Mouse (Mus musculus): ENCODE measurements around the gene Alkbh2. TPM values are rescaled to one million over a fixed set of nuclear protein-coding genes. Genes with fewer than 3 reads are reported as not detected.

Gene Alkbh2
- polyA plus RNA-seq, 1 experiment from 2014 or later: 7.8 TPM

DNA sequence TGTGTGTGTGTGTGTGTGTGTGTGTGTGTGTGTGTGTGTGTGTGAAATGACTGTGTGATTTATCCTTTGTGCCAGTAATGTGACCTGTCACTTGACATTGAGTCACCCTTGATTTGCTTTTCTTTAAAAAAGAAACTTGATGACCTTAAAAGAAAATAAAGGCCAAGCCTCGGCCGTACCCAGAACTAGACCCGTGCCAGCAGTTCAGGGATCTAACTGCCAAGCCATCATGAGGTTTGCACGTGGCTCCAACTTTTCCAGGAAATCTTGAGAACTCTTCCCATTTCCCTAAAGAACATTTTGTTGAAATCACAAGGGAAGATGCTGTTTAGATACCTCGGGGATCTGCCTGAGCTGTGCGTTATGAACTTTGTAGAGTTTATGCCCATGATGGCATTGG lies 33.4 kb upstream of the Alkbh2 start:
- no peak overlapping the region for H3K9ac ChIP-seq (replicated peaks)
- H3K9me3 ChIP-seq (replicated peaks): no peaks in the 10 kb centered on the region
- H3K27ac ChIP-seq (replicated peaks): no peak overlapping the region
- H3K4me2 ChIP-seq: no peak overlapping the region
- no peaks in the 10 kb centered on the region for H3K36me3 ChIP-seq
- H3K4me3 ChIP-seq (replicated peaks): no peak overlapping the region
- H3K27me3 ChIP-seq (replicated peaks): no peaks in the 10 kb centered on the region
- WGBS: 83% methylated on average over 6 of the region's 6 CpGs
- ATAC-seq (ENCODE audit: low FRiP score): no peak
- H3K4me1 ChIP-seq: no peaks in the 10 kb centered on the region

GRCm38 (mm10) chr5:114157236-114157635 lies 29.2 kb upstream of the Alkbh2 start:
- Histone ChIP-seq H3K27ac (replicated peaks) (no peak overlapping the region), H3K27me3 (replicated peaks) (no peaks in the 10 kb centered on the region), H3K4me3 (replicated peaks) (no peak overlapping the region), H3K4me1 (0 out of 2 replicates have a peak, but pooled peaks cover 3% of the 10 kb centered on the region), H3K36me3 (no peaks in the 10 kb centered on the region), H3K9ac (replicated peaks) (no peak overlapping the region), H3K4me2 (no peak overlapping the region), H3K9me3 (replicated peaks) (no peaks in the 10 kb centered on the region)
- ATAC-seq (ENCODE audit: low FRiP score): no peak
- 49% methylated on average over 7 of the region's 7 CpGs for WGBS

GRCm38 (mm10) chr5:114155168-114155933 lies 27.3 kb upstream of the Alkbh2 start:
- Histone ChIP-seq H3K27me3 (replicated peaks) (no peaks in the 10 kb centered on the region), H3K9me3 (replicated peaks) (no peaks in the 10 kb centered on the region), H3K27ac (replicated peaks) (no peak overlapping the region), H3K9ac (replicated peaks) (no peak overlapping the region), H3K4me1 (0 out of 2 replicates have a peak, but pooled peaks cover 3% of the 10 kb centered on the region), H3K36me3 (no peaks in the 10 kb centered on the region), H3K4me3 (replicated peaks) (no peak overlapping the region), H3K4me2 (no peak overlapping the region)
- WGBS: 69% methylated on average over 9 of the region's 9 CpGs
- no peak for ATAC-seq (ENCODE audit: low FRiP score)

- no peak overlapping the region for H3K27ac ChIP-seq (replicated peaks)
- no peaks in the 10 kb centered on the region for H3K36me3 ChIP-seq
- no peak overlapping the region for H3K9ac ChIP-seq (replicated peaks)
- WGBS: 84% methylated on average over 5 of the region's 5 CpGs
- no peak overlapping the region for H3K4me2 ChIP-seq
- H3K4me3 ChIP-seq (replicated peaks): no peak overlapping the region
- ATAC-seq (ENCODE audit: low FRiP score): no peak
- no peaks in the 10 kb centered on the region for H3K9me3 ChIP-seq (replicated peaks)
- H3K27me3 ChIP-seq (replicated peaks): no peaks in the 10 kb centered on the region
- H3K4me1 ChIP-seq: 0 out of 2 replicates have a peak, but pooled peaks cover 3% of the 10 kb centered on the region
These were observed 26.7 kb upstream of the Alkbh2 start for GRCm38 (mm10) chr5:114154765-114155164.

GRCm38 (mm10) chr5:114153490-114153889 lies 25.5 kb upstream of the Alkbh2 start:
- Histone ChIP-seq H3K9me3 (replicated peaks) (no peaks in the 10 kb centered on the region), H3K36me3 (no peaks in the 10 kb centered on the region), H3K27ac (replicated peaks) (no peak overlapping the region), H3K27me3 (replicated peaks) (no peaks in the 10 kb centered on the region), H3K4me3 (replicated peaks) (peak overlapping the region; percentile 30), H3K4me1 (0 out of 2 replicates have a peak, but pooled peaks cover 3% of the 10 kb centered on the region), H3K9ac (replicated peaks) (no peak overlapping the region), H3K4me2 (peak overlapping the region; percentile 45)
- no peak for ATAC-seq (ENCODE audit: low FRiP score)
- 1% methylated on average over 12 of the region's 12 CpGs for WGBS

GRCm38 (mm10) chr5:114152359-114153092 lies 24.5 kb upstream of the Alkbh2 start:
- H3K9me3 ChIP-seq (replicated peaks): no peaks in the 10 kb centered on the region
- no peak overlapping the region for H3K27ac ChIP-seq (replicated peaks)
- no peak for ATAC-seq (ENCODE audit: low FRiP score)
- 89% methylated on average over 12 of the region's 12 CpGs for WGBS
- no peak overlapping the region for H3K4me2 ChIP-seq
- no peak overlapping the region for H3K4me3 ChIP-seq (replicated peaks)
- peaks cover 3% of the 10 kb centered on the region; the same call in 1 of the 2 replicates for H3K4me1 ChIP-seq
- H3K36me3 ChIP-seq: no peaks in the 10 kb centered on the region
- H3K9ac ChIP-seq (replicated peaks): no peak overlapping the region
- no peaks in the 10 kb centered on the region for H3K27me3 ChIP-seq (replicated peaks)

GRCm38 (mm10) chr5:114147043-114147972 lies 19.3 kb upstream of the Alkbh2 start:
- Histone ChIP-seq H3K4me3 (replicated peaks) (no peak overlapping the region), H3K9me3 (replicated peaks) (no peaks in the 10 kb centered on the region), H3K27ac (replicated peaks) (no peak overlapping the region), H3K4me1 (peaks cover 14% of the 10 kb centered on the region; the same call in 1 of the 2 replicates), H3K27me3 (replicated peaks) (no peaks in the 10 kb centered on the region), H3K9ac (replicated peaks) (no peak overlapping the region), H3K36me3 (no peaks in the 10 kb centered on the region), H3K4me2 (no peak overlapping the region)
- 88% methylated on average over 14 of the region's 14 CpGs for WGBS
- ATAC-seq (ENCODE audit: low FRiP score): no peak

GRCm38 (mm10) chr5:114146028-114146888 lies 18.2 kb upstream of the Alkbh2 start, which contains the start of gene Acacb:
TSS of gene Acacb (plus strand) at chr5:114146535.
- no peak within 1 kb of the TSS for H3K9ac ChIP-seq (replicated peaks)
- H3K4me3 ChIP-seq (replicated peaks): no peak within 1 kb of the TSS
- WGBS: 49% methylated on average over 19 of the region's 19 CpGs
- H3K9me3 ChIP-seq (replicated peaks): no peaks in the 10 kb centered on the region
- H3K4me2 ChIP-seq: no peak within 1 kb of the TSS
- H3K27me3 ChIP-seq (replicated peaks): no peaks in the 10 kb centered on the region
- no peak within 1 kb of the TSS for H3K27ac ChIP-seq (replicated peaks)
- ATAC-seq (ENCODE audit: low FRiP score): no peak
- no peaks in the 10 kb centered on the region for H3K36me3 ChIP-seq
- peaks cover 14% of the 10 kb centered on the region; the same call in 1 of the 2 replicates for H3K4me1 ChIP-seq

GRCm38 (mm10) chr5:114139175-114139574 lies 11.2 kb upstream of the Alkbh2 start:
- ATAC-seq (ENCODE audit: low FRiP score): peak; percentile 87
- no peak overlapping the region for H3K9ac ChIP-seq (replicated peaks)
- WGBS: 11% methylated on average over 9 of the region's 9 CpGs

GRCm38 (mm10) chr5:114138277-114139164 lies 10.5 kb upstream of the Alkbh2 start:
- Histone ChIP-seq H3K9me3 (replicated peaks) (no peaks in the 10 kb centered on the region), H3K27me3 (replicated peaks) (no peaks in the 10 kb centered on the region), H3K4me2 (peak overlapping the region; percentile 23), H3K9ac (replicated peaks) (no peak overlapping the region), H3K36me3 (no peaks in the 10 kb centered on the region), H3K4me1 (peaks cover 27% of the 10 kb centered on the region), H3K27ac (replicated peaks) (peak overlapping the region; percentile 77), H3K4me3 (replicated peaks) (no peak overlapping the region)
- 40% methylated on average over 21 of the region's 21 CpGs for WGBS
- peak; percentile 31; the same call in 1 of the 2 replicates for ATAC-seq (ENCODE audit: low FRiP score)

More at GRCm38 (mm10) chr5:114139175-114139574, 11.2 kb upstream of the Alkbh2 start:
- Histone ChIP-seq H3K4me1 (peaks cover 27% of the 10 kb centered on the region), H3K27me3 (replicated peaks) (no peaks in the 10 kb centered on the region), H3K27ac (replicated peaks) (peak overlapping the region; percentile 77), H3K4me3 (replicated peaks) (no peak overlapping the region), H3K4me2 (peak overlapping the region; percentile 23; the same call in 1 of the 2 replicates), H3K36me3 (no peaks in the 10 kb centered on the region), H3K9me3 (replicated peaks) (no peaks in the 10 kb centered on the region)
